Mouse (Mus musculus) lung, postnatal 0 days (tissue): ENCODE measurements around the gene Arhgap9.

Experiments used
- CTCF ChIP-seq: IDR thresholded peaks from 2 replicates; pipeline ENCODE4 v1.5.1; 2016; ENCODE audit warnings: antibody characterized with exemption, mild to moderate bottlenecking
- EP300 ChIP-seq: IDR thresholded peaks from 2 replicates; pipeline ENCODE4 v1.6.1; 2016; ENCODE audit warnings: antibody characterized with exemption, mild to moderate bottlenecking, control low read depth

GRCm38 (mm10) chr10:127343029-127343428 is 21.3 kb downstream of the Arhgap9 start:
- TF ChIP-seq CTCF (no peak), EP300 (no peak)
